Mouse (Mus musculus): Measurements from ENCODE around the gene Hist1h4h.
A peak's percentile ranks its signal among the peaks of the same experiment; 100 is the strongest.

Gene Hist1h4h

GRCm38 (mm10) chr13:23530901-23531875 lies at the start of gene Hist1h4h:
Hist1h4h (plus strand) TSS chr13:23531050.
- peak; percentile 95 to 97 for DNase-seq (ENCODE audit: low spot score in 2 of 2)

- no peak for DNase-seq (ENCODE audit: low spot score in 2 of 2)
Observed at GRCm38 (mm10) chr13:23483153-23483552, 47.7 kb upstream of the Hist1h4h start.

- DNase-seq (ENCODE audit: low spot score in 2 of 2), result no peak
Observed at GRCm38 (mm10) chr13:23485271-23485670, 45.6 kb upstream of the Hist1h4h start.

GRCm38 (mm10) chr13:23488400-23489322 lies 42.2 kb upstream of the Hist1h4h start, which contains the start of gene Btn2a2:
Btn2a2 (minus strand) TSS chr13:23488857.
- DNase-seq (ENCODE audit: low spot score in 2 of 2), result peak; percentile 59 to 81

GRCm38 (mm10) chr13:23490863-23491262 lies 40.0 kb upstream of the Hist1h4h start:
- no peak for DNase-seq (ENCODE audit: low spot score in 2 of 2)

- no peak for DNase-seq (ENCODE audit: low spot score in 2 of 2)
Observed at GRCm38 (mm10) chr13:23491263-23491662, 39.6 kb upstream of the Hist1h4h start.

GRCm38 (mm10) chr13:23491990-23492389 lies 38.9 kb upstream of the Hist1h4h start:
- no peak for DNase-seq (ENCODE audit: low spot score in 2 of 2)

- no peak for DNase-seq (ENCODE audit: low spot score in 2 of 2)
Observed at GRCm38 (mm10) chr13:23495526-23495925, 35.3 kb upstream of the Hist1h4h start.

GRCm38 (mm10) chr13:23497656-23498321 lies 33.1 kb upstream of the Hist1h4h start:
- peak in 1 of 2 experiments; percentile 22 for DNase-seq (ENCODE audit: low spot score in 2 of 2)

- DNase-seq (ENCODE audit: low spot score in 2 of 2), result no peak
Observed at GRCm38 (mm10) chr13:23498653-23499052, 32.2 kb upstream of the Hist1h4h start.

- DNase-seq (ENCODE audit: low spot score in 2 of 2), result no peak
Observed at GRCm38 (mm10) chr13:23499943-23500342, 30.9 kb upstream of the Hist1h4h start.

- DNase-seq (ENCODE audit: low spot score in 2 of 2), result peak; percentile 69 to 77
Observed at GRCm38 (mm10) chr13:23500424-23501200, 30.2 kb upstream of the Hist1h4h start.

- DNase-seq (ENCODE audit: low spot score in 2 of 2), result no peak
Observed at GRCm38 (mm10) chr13:23501511-23501910, 29.3 kb upstream of the Hist1h4h start.

- DNase-seq (ENCODE audit: low spot score in 2 of 2), result no peak
Observed at GRCm38 (mm10) chr13:23502031-23502567, 28.8 kb upstream of the Hist1h4h start.

- DNase-seq (ENCODE audit: low spot score in 2 of 2), result no peak
Observed at GRCm38 (mm10) chr13:23502916-23503315, 27.9 kb upstream of the Hist1h4h start.

- DNase-seq (ENCODE audit: low spot score in 2 of 2), result peak in 1 of 2 experiments; percentile 29
Observed at GRCm38 (mm10) chr13:23503797-23504196, 27.1 kb upstream of the Hist1h4h start.

- no peak for DNase-seq (ENCODE audit: low spot score in 2 of 2)
Observed at GRCm38 (mm10) chr13:23505662-23506345, 25.0 kb upstream of the Hist1h4h start.

- DNase-seq (ENCODE audit: low spot score in 2 of 2), result no peak
Observed at GRCm38 (mm10) chr13:23506351-23506750, 24.5 kb upstream of the Hist1h4h start.

GRCm38 (mm10) chr13:23506819-23507515 lies 23.9 kb upstream of the Hist1h4h start:
- DNase-seq (ENCODE audit: low spot score in 2 of 2), result no peak

All from right cerebral cortex, postnatal 36 days (tissue).